Mouse (Mus musculus) liver, embryonic 13.5 days (tissue): ENCODE measurements at regions not wholly inside any gene's neighbourhood (a gene's known extent, or its start where the extent isn't known, plus 50 kb on each side); places are given as distances from the start of the nearest gene placed in this dataset.

Source experiments
- ATAC-seq: fragments of 200-750 bp; cut with Nextera tagmentation; 2 replicates; pipeline ENCODE4 v1.8.0; 2017; ENCODE audit warnings: low read depth, mild to moderate bottlenecking, moderate number of reproducible peaks, moderate library complexity
- DNase-seq: peaks from one replicate; pipeline ENCODE4 v3.0.0; 2022
- H3K27ac ChIP-seq: fragments of 300-500 bp; sonication (generic); 2 replicates; pipeline ENCODE4 v1.5.1; 2015; ENCODE audit warnings: moderate library complexity, mild to moderate bottlenecking, inconsistent platforms
- H3K27me3 ChIP-seq: fragments of 300-500 bp; sonication (generic); 2 replicates; pipeline ENCODE4 v1.6.1; 2015; ENCODE audit warnings: mild to moderate bottlenecking, inconsistent platforms
- H3K36me3 ChIP-seq: fragments of 300-500 bp; sonication (generic); 2 replicates; pipeline ENCODE4 v1.6.1; 2015; ENCODE audit warnings: mild to moderate bottlenecking, inconsistent platforms
- H3K4me1 ChIP-seq: fragments of 300-500 bp; sonication (generic); replicated peaks from 2 replicates; pipeline ENCODE4 v1.6.1; 2015; ENCODE audit warnings: inconsistent platforms
- H3K4me2 ChIP-seq: fragments of 300-500 bp; sonication (generic); 2 replicates; pipeline ENCODE4 v1.6.1; 2015; ENCODE audit warnings: inconsistent platforms, mild to moderate bottlenecking, moderate library complexity
- H3K4me3 ChIP-seq: fragments of 300-500 bp; sonication (generic); replicated peaks from 2 replicates; pipeline ENCODE4 v1.5.1; 2015; ENCODE audit warnings: mild to moderate bottlenecking, inconsistent platforms
- H3K9ac ChIP-seq: fragments of 300-500 bp; sonication (generic); 2 replicates; pipeline ENCODE4 v1.6.1; 2015; ENCODE audit warnings: mild to moderate bottlenecking, inconsistent platforms
- H3K9me3 ChIP-seq: fragments of 300-500 bp; sonication (generic); replicated peaks from 2 replicates; pipeline ENCODE4 v1.6.1; 2016; ENCODE audit warnings: inconsistent platforms
- WGBS: fragments of 180-500 bp; shearing (Covaris S2); methylation state at CpG from one replicate; pipeline ENCODE4 v1.1.7; 2015; ENCODE audit not compliant: insufficient replicate concordance; 5-methylcytosine and 5-hydroxymethylcytosine counted together

DNA sequence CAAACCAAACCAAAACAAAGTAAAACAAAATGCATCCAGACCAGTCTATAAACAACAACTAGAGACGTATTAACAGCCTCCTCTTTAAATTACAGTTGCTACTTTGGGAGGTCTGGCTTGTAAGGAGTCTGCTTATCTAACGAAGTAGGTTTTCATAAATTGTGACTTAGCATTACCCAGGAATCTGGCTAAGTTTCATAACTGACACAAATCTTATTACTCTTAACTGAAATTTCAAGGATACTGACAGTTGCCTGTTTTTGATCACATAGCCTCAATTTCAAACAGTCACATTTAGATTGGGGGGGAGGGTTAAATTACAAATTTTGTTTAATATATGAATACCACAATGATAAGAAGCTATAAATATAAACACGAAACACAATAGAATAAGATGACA lies 2097.5 kb downstream of the 9330182O14Rik start:
- ATAC-seq (no peak), DNase-seq (no peak)

DNA sequence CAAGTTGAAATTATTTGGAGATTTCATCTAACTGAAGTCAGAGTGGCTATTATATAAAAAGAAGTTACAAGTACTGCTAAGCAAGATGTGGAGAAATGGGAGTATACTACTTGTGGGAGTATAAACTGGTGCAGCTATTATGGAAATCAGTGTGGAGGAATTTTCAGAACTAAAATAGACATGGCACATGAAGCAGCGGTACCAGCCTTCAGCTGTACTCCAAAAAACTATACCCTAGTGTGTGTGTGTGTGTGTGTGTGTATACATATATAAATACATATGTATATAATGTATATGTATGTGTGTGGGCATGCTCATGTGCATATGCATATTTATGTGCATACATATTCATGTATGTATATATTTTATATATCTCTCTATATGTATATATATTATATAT lies 2112.6 kb downstream of the 9330182O14Rik start:
- Histone ChIP-seq H3K4me3 (no peak overlapping the region), H3K4me2 (no peak overlapping the region), H3K4me1 (no peaks in the 10 kb centered on the region), H3K9me3 (no peaks in the 10 kb centered on the region), H3K36me3 (no peaks in the 10 kb centered on the region), H3K27ac (no peak overlapping the region), H3K9ac (no peak overlapping the region), H3K27me3 (no peaks in the 10 kb centered on the region)
- no peak for DNase-seq
- ATAC-seq = no peak
- WGBS = 84% methylated on average over 1 of the region's 1 CpGs

More for the DNA sequence above, 2097.5 kb downstream of the 9330182O14Rik start:
- Histone ChIP-seq H3K27ac (no peak overlapping the region), H3K4me1 (no peaks in the 10 kb centered on the region), H3K9me3 (no peaks in the 10 kb centered on the region; the same call in 1 of the 2 replicates), H3K9ac (no peak overlapping the region), H3K4me2 (no peak overlapping the region), H3K4me3 (no peak overlapping the region), H3K27me3 (no peaks in the 10 kb centered on the region), H3K36me3 (no peaks in the 10 kb centered on the region)
- 56% methylated on average over 3 of the region's 3 CpGs for WGBS

DNA sequence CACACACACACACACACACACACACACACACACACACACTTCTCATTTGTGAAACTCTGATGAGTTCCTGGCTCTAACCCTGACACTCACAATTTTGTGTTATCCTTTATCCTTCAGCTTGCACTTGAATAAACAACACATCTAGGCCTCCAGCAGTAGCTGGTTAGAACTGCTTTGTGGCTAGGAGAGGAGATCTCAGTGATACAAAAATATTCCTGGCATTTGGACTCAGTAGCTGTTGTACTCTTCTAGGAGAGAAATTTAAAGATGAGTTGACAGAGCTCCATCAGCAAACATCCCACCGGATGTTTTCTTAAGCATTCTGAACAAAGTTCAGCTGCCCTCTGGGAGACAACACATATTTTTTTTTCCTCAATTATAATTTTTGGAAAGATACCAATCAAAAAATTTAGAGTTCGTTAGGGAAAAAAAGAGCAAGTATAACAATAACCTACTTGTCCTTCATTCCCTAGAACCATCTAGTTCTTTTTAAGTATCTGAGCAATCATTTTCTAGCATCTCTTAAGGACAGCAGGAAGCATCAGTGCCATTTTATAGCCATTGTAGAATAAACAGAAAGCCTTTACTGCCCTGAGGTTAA lies 2118.7 kb downstream of the 9330182O14Rik start:
- DNase-seq = no peak
- no peaks in the 10 kb centered on the region for H3K36me3 ChIP-seq
- no peaks in the 10 kb centered on the region for H3K27me3 ChIP-seq
- no peak overlapping the region for H3K27ac ChIP-seq
- WGBS = 55% methylated on average over 2 of the region's 2 CpGs
- H3K4me2 ChIP-seq = no peak overlapping the region
- no peaks in the 10 kb centered on the region for H3K4me1 ChIP-seq
- no peak for ATAC-seq
- no peak overlapping the region for H3K4me3 ChIP-seq
- H3K9ac ChIP-seq = no peak overlapping the region
- no peaks in the 10 kb centered on the region for H3K9me3 ChIP-seq

DNA sequence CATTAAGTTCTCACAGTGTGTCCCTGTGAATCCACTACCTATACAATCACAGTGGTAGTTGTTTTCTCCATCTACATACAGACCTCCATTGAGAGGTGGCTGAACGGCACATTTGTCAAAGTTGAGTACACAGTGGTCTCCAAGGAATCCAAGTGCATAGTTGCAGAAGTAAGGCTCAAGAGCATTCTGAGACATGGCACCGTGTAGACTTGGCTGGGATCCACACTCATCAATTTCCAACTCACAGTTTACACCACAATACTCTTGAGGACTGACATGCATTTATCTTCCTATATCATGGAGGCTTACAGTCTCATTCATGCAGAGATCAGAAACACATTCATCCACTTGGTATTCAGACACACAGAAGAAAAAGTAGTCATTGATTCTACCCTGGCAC lies 2122.2 kb downstream of the 9330182O14Rik start:
- no peaks in the 10 kb centered on the region for H3K27me3 ChIP-seq
- H3K9ac ChIP-seq = no peak overlapping the region
- DNase-seq (no peak), ATAC-seq (no peak)
- no peaks in the 10 kb centered on the region for H3K4me1 ChIP-seq
- no peak overlapping the region for H3K4me3 ChIP-seq
- H3K36me3 ChIP-seq = no peaks in the 10 kb centered on the region
- H3K4me2 ChIP-seq = no peak overlapping the region
- no peaks in the 10 kb centered on the region for H3K9me3 ChIP-seq
- 67% methylated on average over 2 of the region's 2 CpGs for WGBS
- H3K27ac ChIP-seq = no peak overlapping the region

DNA sequence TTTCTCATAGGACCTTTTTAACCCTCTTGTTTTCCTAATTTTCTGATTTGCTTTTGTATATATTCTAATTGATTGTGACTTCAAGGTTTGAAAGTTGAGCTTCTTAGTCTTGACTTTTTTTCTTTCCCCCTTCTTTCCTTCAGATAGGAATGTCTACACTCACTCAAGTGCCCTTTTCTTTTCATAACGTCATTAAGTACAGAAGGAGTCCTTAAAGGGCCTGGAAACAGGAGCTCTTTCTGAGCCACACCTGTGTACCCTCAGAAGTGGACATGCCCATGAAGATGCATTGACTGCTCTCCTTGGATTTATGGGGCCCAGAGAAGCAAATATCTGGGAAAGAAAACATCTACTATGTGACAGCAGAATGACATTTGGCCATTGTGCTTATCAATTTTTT lies 2141.0 kb downstream of the 9330182O14Rik start:
- ATAC-seq (no peak), DNase-seq (no peak)
- Histone ChIP-seq H3K4me2 (no peak overlapping the region), H3K9ac (no peak overlapping the region), H3K36me3 (no peaks in the 10 kb centered on the region), H3K4me3 (no peak overlapping the region), H3K27me3 (no peaks in the 10 kb centered on the region), H3K9me3 (no peaks in the 10 kb centered on the region), H3K4me1 (no peaks in the 10 kb centered on the region), H3K27ac (no peak overlapping the region)
- WGBS = 58% methylated on average over 1 of the region's 1 CpGs

DNA sequence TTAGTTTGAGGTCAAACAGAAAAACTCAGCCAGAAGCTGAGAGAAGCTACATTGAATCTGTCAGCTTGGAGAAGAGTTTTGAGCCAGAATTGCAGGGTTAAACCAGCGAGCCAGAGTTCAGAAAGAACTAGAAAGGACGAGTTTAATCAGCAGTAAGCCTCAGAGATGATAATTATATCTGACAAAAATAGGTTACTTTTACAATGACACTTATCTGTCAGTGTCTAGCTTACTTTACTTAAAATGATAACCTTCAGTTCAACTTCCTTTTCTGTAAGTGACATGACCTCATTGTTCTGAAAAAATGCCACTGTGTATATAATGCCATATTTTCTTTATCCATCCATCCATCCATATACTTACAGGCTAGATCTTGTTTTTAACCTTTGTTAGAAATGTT lies 2143.1 kb downstream of the 9330182O14Rik start:
- Histone ChIP-seq H3K36me3 (no peaks in the 10 kb centered on the region), H3K27me3 (no peaks in the 10 kb centered on the region), H3K9ac (no peak overlapping the region), H3K4me3 (no peak overlapping the region), H3K27ac (no peak overlapping the region), H3K4me1 (no peaks in the 10 kb centered on the region), H3K9me3 (no peaks in the 10 kb centered on the region), H3K4me2 (no peak overlapping the region)
- DNase-seq (no peak), ATAC-seq (no peak)
- 34% methylated on average over 2 of the region's 2 CpGs for WGBS

DNA sequence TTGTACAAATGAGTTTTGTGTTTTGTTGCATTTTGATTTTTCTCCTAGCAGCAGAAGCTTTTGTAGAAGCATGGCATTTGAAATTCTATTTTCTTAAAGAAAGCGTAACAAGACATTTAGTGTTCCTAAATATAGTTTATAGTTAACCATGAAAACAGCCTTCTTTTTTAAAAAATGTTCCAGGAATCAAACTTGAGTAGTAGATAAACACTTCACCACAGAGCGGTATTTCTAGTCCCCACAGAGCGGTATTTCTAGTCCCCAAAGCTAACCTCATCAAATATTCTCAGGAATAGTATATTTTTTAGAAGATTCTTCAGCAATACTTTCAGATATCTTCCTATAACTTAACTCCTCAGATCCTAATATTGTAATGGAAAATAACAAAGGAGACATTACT lies 2146.6 kb downstream of the 9330182O14Rik start:
- H3K9me3 ChIP-seq = no peaks in the 10 kb centered on the region
- H3K4me1 ChIP-seq = no peaks in the 10 kb centered on the region
- WGBS = 85% methylated on average over 3 of the region's 3 CpGs
- H3K27ac ChIP-seq = no peak overlapping the region
- ATAC-seq (no peak), DNase-seq (no peak)
- H3K4me3 ChIP-seq = no peak overlapping the region
- no peaks in the 10 kb centered on the region for H3K36me3 ChIP-seq
- no peak overlapping the region for H3K4me2 ChIP-seq
- no peaks in the 10 kb centered on the region for H3K27me3 ChIP-seq
- H3K9ac ChIP-seq = no peak overlapping the region

DNA sequence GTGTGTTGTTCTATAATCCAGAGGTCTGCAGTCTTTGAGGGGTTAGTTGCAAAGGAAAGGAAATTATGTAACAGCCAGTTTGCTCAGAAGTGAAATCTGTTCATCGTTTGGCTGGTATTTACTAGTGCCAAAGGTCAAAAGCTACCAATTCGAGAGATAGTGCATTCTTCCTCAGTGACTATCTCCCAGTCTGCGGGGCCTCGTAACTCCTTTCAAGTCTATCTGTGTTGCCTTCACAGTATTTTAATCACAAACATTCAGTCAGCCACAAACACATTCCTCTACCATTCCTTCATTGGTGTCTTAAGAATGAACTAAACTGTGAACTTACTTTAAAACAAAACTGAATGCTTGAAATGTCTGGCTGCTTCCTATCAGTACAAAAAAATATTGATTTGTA lies 2162.2 kb downstream of the 9330182O14Rik start:
- Histone ChIP-seq H3K36me3 (no peaks in the 10 kb centered on the region), H3K27ac (no peak overlapping the region), H3K4me1 (0 out of 2 replicates have a peak, but pooled peaks cover 3% of the 10 kb centered on the region), H3K4me2 (no peak overlapping the region), H3K9ac (no peak overlapping the region), H3K9me3 (no peaks in the 10 kb centered on the region), H3K4me3 (no peak overlapping the region), H3K27me3 (no peaks in the 10 kb centered on the region)
- 44% methylated on average over 4 of the region's 4 CpGs for WGBS
- DNase-seq = no peak
- no peak for ATAC-seq

DNA sequence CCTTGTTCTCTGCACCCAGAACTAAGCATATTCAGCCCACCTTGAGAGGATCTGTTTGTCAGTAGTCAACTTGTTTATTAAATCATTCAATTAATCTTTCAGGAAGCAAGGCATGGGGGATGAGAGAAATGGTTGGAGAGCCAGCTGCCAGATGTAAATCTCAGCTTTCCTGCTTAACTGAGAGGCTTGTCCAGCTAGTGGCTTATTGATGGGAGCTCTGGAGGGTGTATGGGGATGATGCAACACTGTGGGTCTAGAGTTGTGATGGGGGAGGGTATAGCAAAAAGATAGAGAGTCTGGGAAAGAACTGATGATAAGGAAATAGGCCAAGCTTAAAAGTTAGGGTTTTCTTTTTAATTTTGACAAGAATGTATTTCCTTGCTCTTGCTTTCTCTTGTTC lies 2163.3 kb downstream of the 9330182O14Rik start:
- Histone ChIP-seq H3K4me3 (no peak overlapping the region), H3K27me3 (no peaks in the 10 kb centered on the region), H3K27ac (no peak overlapping the region), H3K9me3 (no peaks in the 10 kb centered on the region), H3K9ac (no peak overlapping the region), H3K4me2 (no peak overlapping the region), H3K36me3 (no peaks in the 10 kb centered on the region), H3K4me1 (0 out of 2 replicates have a peak, but pooled peaks cover 3% of the 10 kb centered on the region)
- ATAC-seq (no peak), DNase-seq (no peak)

DNA sequence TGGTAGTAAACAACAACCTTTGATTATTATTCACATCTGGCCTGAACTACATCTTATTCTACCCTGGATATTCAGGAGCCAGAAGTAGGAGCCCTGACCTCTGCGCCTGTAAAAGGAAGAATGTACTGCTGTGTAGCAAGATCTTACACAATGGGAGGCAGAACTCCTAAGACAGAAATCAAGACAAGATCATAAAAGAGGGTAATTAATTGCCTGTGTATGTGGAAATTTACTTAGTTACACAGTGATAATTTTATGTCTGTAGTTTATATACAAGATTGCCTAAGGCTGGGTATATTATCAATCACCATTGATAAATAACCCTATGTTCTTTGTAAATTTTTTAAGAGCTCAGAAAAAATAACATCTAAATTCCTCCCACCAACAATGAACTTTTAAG lies 2167.8 kb downstream of the 9330182O14Rik start:
- no peak overlapping the region for H3K27ac ChIP-seq
- H3K4me3 ChIP-seq = no peak overlapping the region
- H3K27me3 ChIP-seq = no peaks in the 10 kb centered on the region
- H3K4me2 ChIP-seq = no peak overlapping the region
- H3K9ac ChIP-seq = no peak overlapping the region
- WGBS = 83% methylated on average over 1 of the region's 1 CpGs
- no peak for ATAC-seq
- no peaks in the 10 kb centered on the region for H3K9me3 ChIP-seq
- H3K36me3 ChIP-seq = no peaks in the 10 kb centered on the region
- no peak for DNase-seq
- H3K4me1 ChIP-seq = 0 out of 2 replicates have a peak, but pooled peaks cover 3% of the 10 kb centered on the region

DNA sequence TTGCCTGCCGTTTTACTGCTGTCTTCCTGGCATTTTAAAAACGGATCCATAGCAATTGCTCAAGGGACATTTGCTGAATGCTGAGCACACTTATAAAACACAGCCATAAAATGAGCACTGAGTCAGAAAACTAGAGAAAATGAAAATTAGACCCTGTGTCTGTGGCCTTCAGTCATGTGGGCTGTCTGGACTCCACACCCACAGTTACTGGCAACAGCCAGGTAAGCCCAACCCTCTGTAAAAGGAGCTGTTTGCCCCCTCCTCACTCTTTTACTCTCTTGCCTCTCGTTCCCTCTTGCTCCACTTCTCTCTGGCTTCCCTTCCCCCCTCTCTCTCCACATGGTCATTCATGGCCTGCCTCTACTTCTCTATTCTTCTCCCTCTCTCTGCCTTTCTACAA lies 2169.9 kb downstream of the 9330182O14Rik start:
- ATAC-seq (no peak), DNase-seq (no peak)
- Histone ChIP-seq H3K27ac (no peak overlapping the region), H3K4me1 (no peaks in the 10 kb centered on the region), H3K27me3 (no peaks in the 10 kb centered on the region), H3K9me3 (no peaks in the 10 kb centered on the region), H3K36me3 (no peaks in the 10 kb centered on the region), H3K9ac (no peak overlapping the region), H3K4me2 (no peak overlapping the region), H3K4me3 (no peak overlapping the region)
- WGBS = 54% methylated on average over 3 of the region's 3 CpGs

DNA sequence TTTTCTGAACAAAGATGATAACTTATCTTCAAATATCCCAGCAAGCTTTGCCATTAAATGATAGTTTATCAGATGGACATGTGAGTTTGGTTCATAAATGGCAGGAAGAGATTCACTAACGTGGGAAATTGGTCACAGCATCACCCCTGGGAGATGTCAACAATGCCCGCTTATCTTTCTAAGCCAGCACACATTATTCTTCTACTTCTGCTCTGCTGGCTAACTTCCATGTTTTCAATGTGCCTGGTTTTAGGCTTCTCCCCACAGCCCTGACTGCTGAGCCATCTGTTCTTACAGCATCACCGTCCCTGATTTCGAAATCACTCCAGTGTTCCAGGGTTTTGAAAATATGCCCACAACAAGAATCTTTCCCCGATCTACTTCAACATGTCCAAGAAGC lies 2175.4 kb downstream of the 9330182O14Rik start:
- 20% methylated on average over 5 of the region's 5 CpGs for WGBS
- DNase-seq (no peak), ATAC-seq (no peak)

More for the DNA sequence above, 2175.4 kb downstream of the 9330182O14Rik start:
- Histone ChIP-seq H3K27ac (no peak overlapping the region), H3K27me3 (no peaks in the 10 kb centered on the region), H3K4me2 (no peak overlapping the region), H3K4me3 (no peak overlapping the region), H3K9ac (no peak overlapping the region), H3K4me1 (no peaks in the 10 kb centered on the region), H3K9me3 (no peaks in the 10 kb centered on the region), H3K36me3 (no peaks in the 10 kb centered on the region)
